Mouse (Mus musculus) forebrain, embryonic 10.5 days (tissue): ENCODE results near the gene Nav2. TPM values are rescaled to one million over a fixed set of nuclear protein-coding genes. Genes with fewer than 3 reads are reported as not detected.

Experiments
- DNase-seq: peaks from one replicate; pipeline ENCODE4 v3.0.0-alpha.2; 2017; ENCODE audit warnings: low spot score; ENCODE audit errors: extremely low spot score
- H3K27ac ChIP-seq: fragments of 300-500 bp; sonication (generic); 2 replicates; pipeline ENCODE4 v1.5.1; 2016; ENCODE audit warnings: mild to moderate bottlenecking
- H3K27me3 ChIP-seq: fragments of 300-500 bp; sonication (generic); 2 replicates; pipeline ENCODE4 v1.6.1; 2016; ENCODE audit warnings: mild to moderate bottlenecking; ENCODE audit not compliant: poor library complexity, severe bottlenecking
- H3K36me3 ChIP-seq: fragments of 300-500 bp; sonication (generic); replicated peaks from 2 replicates; pipeline ENCODE4 v1.6.1; 2016; ENCODE audit warnings: mild to moderate bottlenecking, moderate library complexity
- H3K4me1 ChIP-seq: fragments of 300-500 bp; sonication (generic); 2 replicates; pipeline ENCODE4 v1.6.1; 2016
- H3K4me3 ChIP-seq: fragments of 300-500 bp; sonication (generic); 2 replicates; pipeline ENCODE4 v1.5.1; 2016; ENCODE audit warnings: mild to moderate bottlenecking, moderate library complexity
- H3K9me3 ChIP-seq: fragments of 300-500 bp; sonication (generic); 2 replicates; pipeline ENCODE4 v1.6.1; 2016; ENCODE audit warnings: mild to moderate bottlenecking, moderate library complexity
- WGBS: fragments of 180-500 bp; shearing (Covaris S2); methylation state at CpG from one replicate; pipeline ENCODE4 v1.1.7; 2016; 5-methylcytosine and 5-hydroxymethylcytosine counted together
- polyA plus RNA-seq: library from polyadenylated mRNA; unstranded; fragments of >200 nt; fragmentation: Nextera tagmentation; extraction: Ambion mirVana; gene quantifications from 2 replicates; pipeline ENCODE4 v1.2.1, GENCODE M21; 2016

The Nav2 gene
- polyA plus RNA-seq, 1 experiment from 2014 or later = 6.1 TPM

GRCm38 (mm10) chr7:49291208-49291892, 382.8 kb downstream of the Nav2 start:
- 95% methylated on average over 8 of the region's 8 CpGs for WGBS
- no peaks in the 10 kb centered on the region for H3K27me3 ChIP-seq
- no peaks in the 10 kb centered on the region for H3K36me3 ChIP-seq
- DNase-seq = no peak
- no peak overlapping the region for H3K27ac ChIP-seq
- peaks cover 6% of the 10 kb centered on the region; the same call in 1 of the 2 replicates for H3K9me3 ChIP-seq
- H3K4me1 ChIP-seq = 0 out of 2 replicates have a peak, but pooled peaks cover 3% of the 10 kb centered on the region
- no peak overlapping the region for H3K4me3 ChIP-seq

GRCm38 (mm10) chr7:49297148-49297547, 388.6 kb downstream of the Nav2 start:
- Histone ChIP-seq H3K27ac (no peak overlapping the region), H3K27me3 (peaks cover 22% of the 10 kb centered on the region), H3K9me3 (0 out of 2 replicates have a peak, but pooled peaks cover under 1% of the 10 kb centered on the region), H3K36me3 (no peaks in the 10 kb centered on the region), H3K4me3 (no peak overlapping the region), H3K4me1 (peaks cover 17% of the 10 kb centered on the region)
- DNase-seq = no peak
- 86% methylated on average over 3 of the region's 3 CpGs for WGBS

GRCm38 (mm10) chr7:49298431-49298839, 389.9 kb downstream of the Nav2 start:
- Histone ChIP-seq H3K9me3 (no peaks in the 10 kb centered on the region), H3K27ac (no peak overlapping the region), H3K4me1 (peaks cover 18% of the 10 kb centered on the region), H3K36me3 (no peaks in the 10 kb centered on the region), H3K4me3 (no peak overlapping the region), H3K27me3 (peaks cover 35% of the 10 kb centered on the region)
- 23% methylated on average over 4 of the region's 4 CpGs for WGBS
- DNase-seq = no peak

GRCm38 (mm10) chr7:49301487-49301886, 393.0 kb downstream of the Nav2 start:
- no peak for DNase-seq
- Histone ChIP-seq H3K27ac (no peak overlapping the region), H3K9me3 (no peaks in the 10 kb centered on the region), H3K4me1 (peaks cover 48% of the 10 kb centered on the region), H3K36me3 (no peaks in the 10 kb centered on the region), H3K27me3 (peaks cover 65% of the 10 kb centered on the region), H3K4me3 (no peak overlapping the region)
- 89% methylated on average over 6 of the region's 6 CpGs for WGBS

- peak; percentile 50 for DNase-seq
- 1% methylated on average over 31 of the region's 31 CpGs for WGBS
- H3K4me3 ChIP-seq = peak overlapping the region; percentile 63
- no peaks in the 10 kb centered on the region for H3K36me3 ChIP-seq
- peaks cover 37% of the 10 kb centered on the region for H3K4me1 ChIP-seq
- H3K9me3 ChIP-seq = no peaks in the 10 kb centered on the region
- H3K27ac ChIP-seq = peak overlapping the region; percentile 83
- peaks cover 72% of the 10 kb centered on the region for H3K27me3 ChIP-seq
Measured at GRCm38 (mm10) chr7:49303600-49304411, 395.3 kb downstream of the Nav2 start.

- Histone ChIP-seq H3K4me3 (no peak overlapping the region), H3K4me1 (peaks cover 36% of the 10 kb centered on the region), H3K27ac (no peak overlapping the region), H3K36me3 (peaks cover 5% of the 10 kb centered on the region; the same call in 1 of the 2 replicates), H3K9me3 (peaks cover 7% of the 10 kb centered on the region; the same call in 1 of the 2 replicates), H3K27me3 (peaks cover 44% of the 10 kb centered on the region)
- WGBS = 84% methylated on average over 6 of the region's 6 CpGs
- no peak for DNase-seq
Measured at GRCm38 (mm10) chr7:49307717-49308116, 399.2 kb downstream of the Nav2 start.

- Histone ChIP-seq H3K9me3 (peaks cover 7% of the 10 kb centered on the region; the same call in 1 of the 2 replicates), H3K27ac (no peak overlapping the region), H3K4me1 (peaks cover 22% of the 10 kb centered on the region), H3K36me3 (peaks cover 5% of the 10 kb centered on the region; the same call in 1 of the 2 replicates), H3K4me3 (no peak overlapping the region), H3K27me3 (peaks cover 24% of the 10 kb centered on the region)
- WGBS = 84% methylated on average over 5 of the region's 5 CpGs
- no peak for DNase-seq
Measured at GRCm38 (mm10) chr7:49309746-49310145, 401.2 kb downstream of the Nav2 start.

GRCm38 (mm10) chr7:49313945-49314344, 405.4 kb downstream of the Nav2 start:
- H3K9me3 ChIP-seq = peaks cover 7% of the 10 kb centered on the region; the same call in 1 of the 2 replicates
- DNase-seq = no peak
- H3K27ac ChIP-seq = no peak overlapping the region
- WGBS = 89% methylated on average over 7 of the region's 7 CpGs
- H3K4me1 ChIP-seq = no peaks in the 10 kb centered on the region
- H3K27me3 ChIP-seq = no peaks in the 10 kb centered on the region
- H3K36me3 ChIP-seq = peaks cover 5% of the 10 kb centered on the region; the same call in 1 of the 2 replicates
- no peak overlapping the region for H3K4me3 ChIP-seq

GRCm38 (mm10) chr7:49315033-49315432, 406.5 kb downstream of the Nav2 start:
- 81% methylated on average over 3 of the region's 3 CpGs for WGBS
- Histone ChIP-seq H3K27ac (no peak overlapping the region), H3K4me1 (no peaks in the 10 kb centered on the region), H3K4me3 (no peak overlapping the region), H3K9me3 (peaks cover 7% of the 10 kb centered on the region; the same call in 1 of the 2 replicates), H3K27me3 (no peaks in the 10 kb centered on the region), H3K36me3 (peaks cover 5% of the 10 kb centered on the region; the same call in 1 of the 2 replicates)
- DNase-seq = no peak

GRCm38 (mm10) chr7:49316600-49316999, 408.1 kb downstream of the Nav2 start:
- Histone ChIP-seq H3K4me3 (no peak overlapping the region), H3K4me1 (no peaks in the 10 kb centered on the region), H3K9me3 (peaks cover 7% of the 10 kb centered on the region; the same call in 1 of the 2 replicates), H3K27me3 (no peaks in the 10 kb centered on the region), H3K36me3 (peaks cover 5% of the 10 kb centered on the region; the same call in 1 of the 2 replicates), H3K27ac (no peak overlapping the region)
- DNase-seq = no peak
- 79% methylated on average over 3 of the region's 3 CpGs for WGBS

- DNase-seq = no peak
- Histone ChIP-seq H3K4me3 (no peak overlapping the region), H3K9me3 (no peaks in the 10 kb centered on the region), H3K36me3 (no peaks in the 10 kb centered on the region), H3K27ac (no peak overlapping the region), H3K27me3 (no peaks in the 10 kb centered on the region), H3K4me1 (no peaks in the 10 kb centered on the region)
- 87% methylated on average over 15 of the region's 15 CpGs for WGBS
Measured at GRCm38 (mm10) chr7:49318183-49318897, 409.8 kb downstream of the Nav2 start.

- no peaks in the 10 kb centered on the region for H3K4me1 ChIP-seq
- no peaks in the 10 kb centered on the region for H3K9me3 ChIP-seq
- no peaks in the 10 kb centered on the region for H3K36me3 ChIP-seq
- DNase-seq = no peak
- WGBS = 91% methylated on average over 8 of the region's 8 CpGs
- no peak overlapping the region for H3K4me3 ChIP-seq
- no peak overlapping the region for H3K27ac ChIP-seq
- no peaks in the 10 kb centered on the region for H3K27me3 ChIP-seq
Measured at GRCm38 (mm10) chr7:49318898-49319293, 410.4 kb downstream of the Nav2 start.
